Mouse (Mus musculus) adrenal gland, adult 2 months (tissue): Measurements from ENCODE around the gene Gm49378. TPM values are rescaled to one million over a fixed set of nuclear protein-coding genes. Genes with fewer than 3 reads are reported as not detected.

Experiments used
- DNase-seq: peaks from one replicate; pipeline ENCODE4 v3.0.0; 2021
- polyA plus RNA-seq: library from polyadenylated mRNA; depleted of rRNA; stranded (reverse); fragments of >200 nt; gene quantifications from 2 replicates; pipeline ENCODE4 v1.2.3, GENCODE M21; 2012; rRNA removed
- total RNA-seq, 2 experiments: library from RNA; stranded (reverse); gene quantifications; 2 replicates each; pipeline ENCODE4 v1.2.3; 2021

Gene Gm49378
- total and polyA plus RNA-seq, 3 experiments: 3.9 to 40.2 TPM; not detected in 1

DNA sequence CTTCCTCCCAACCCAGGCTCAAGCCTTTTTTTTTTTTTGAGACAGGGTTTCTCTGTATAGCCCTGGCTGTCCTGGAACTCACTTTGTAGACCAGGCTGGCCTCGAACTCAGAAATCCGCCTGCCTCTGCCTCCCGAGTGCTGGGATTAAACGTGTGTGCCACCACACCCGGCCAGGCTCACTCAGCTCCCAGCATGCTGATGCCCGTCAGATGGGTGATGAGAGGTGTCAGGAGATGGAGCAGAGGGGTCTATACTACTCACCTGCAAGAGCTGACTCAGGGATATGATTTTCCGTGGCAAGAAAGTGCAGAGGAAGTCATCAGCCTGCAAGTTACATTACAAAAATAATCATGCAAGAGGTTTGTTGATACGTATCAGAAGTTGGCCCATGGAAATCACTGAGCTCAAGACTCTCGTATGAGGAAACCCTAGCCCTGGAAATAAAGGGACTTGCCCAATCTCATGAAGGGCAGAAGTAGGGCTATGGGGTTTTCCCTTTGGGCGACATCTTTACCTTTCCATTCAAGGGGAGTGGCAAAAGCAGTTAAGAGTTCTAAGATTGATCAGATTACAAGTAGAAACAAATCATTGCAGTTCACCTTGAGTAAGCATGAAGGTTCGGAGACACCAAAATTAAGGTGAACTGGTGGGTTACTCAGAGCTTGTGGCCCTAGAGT lies 47.8 kb downstream of the Gm49378 start:
- no peak for DNase-seq

- DNase-seq: no peak
Measured at GRCm38 (mm10) chr14:55589271-55589670, 48.4 kb downstream of the Gm49378 start.

- no peak for DNase-seq
Measured at GRCm38 (mm10) chr14:55586149-55586548, 51.5 kb downstream of the Gm49378 start.

DNA sequence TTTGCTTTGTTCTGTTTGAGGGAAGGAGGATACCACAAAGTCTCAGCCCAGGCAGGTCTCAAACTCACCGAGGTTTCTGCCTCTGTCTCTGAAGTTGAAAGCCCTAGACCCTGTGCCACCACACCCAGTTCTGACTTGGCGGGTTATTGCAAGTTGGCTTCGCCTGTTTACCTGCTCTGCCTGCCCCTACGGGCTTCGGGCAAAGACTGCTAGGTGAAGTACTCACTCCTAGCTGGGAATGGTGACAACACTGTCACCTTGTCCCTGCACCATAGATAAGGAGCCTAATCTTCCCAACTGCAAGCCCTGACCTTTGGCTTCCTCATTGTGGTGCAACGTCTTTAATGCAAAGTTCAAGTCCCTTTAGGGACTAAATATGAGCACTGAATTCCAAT lies 52.1 kb downstream of the Gm49378 start:
- peak; percentile 39 for DNase-seq

- DNase-seq: peak; percentile 94
Measured at GRCm38 (mm10) chr14:55584702-55585565, 52.8 kb downstream of the Gm49378 start, which contains the start of gene Emc9. TSS of gene Emc9 (minus strand) at chr14:55585302.

- no peak for DNase-seq
Measured at GRCm38 (mm10) chr14:55584303-55584701, 53.4 kb downstream of the Gm49378 start.

DNA sequence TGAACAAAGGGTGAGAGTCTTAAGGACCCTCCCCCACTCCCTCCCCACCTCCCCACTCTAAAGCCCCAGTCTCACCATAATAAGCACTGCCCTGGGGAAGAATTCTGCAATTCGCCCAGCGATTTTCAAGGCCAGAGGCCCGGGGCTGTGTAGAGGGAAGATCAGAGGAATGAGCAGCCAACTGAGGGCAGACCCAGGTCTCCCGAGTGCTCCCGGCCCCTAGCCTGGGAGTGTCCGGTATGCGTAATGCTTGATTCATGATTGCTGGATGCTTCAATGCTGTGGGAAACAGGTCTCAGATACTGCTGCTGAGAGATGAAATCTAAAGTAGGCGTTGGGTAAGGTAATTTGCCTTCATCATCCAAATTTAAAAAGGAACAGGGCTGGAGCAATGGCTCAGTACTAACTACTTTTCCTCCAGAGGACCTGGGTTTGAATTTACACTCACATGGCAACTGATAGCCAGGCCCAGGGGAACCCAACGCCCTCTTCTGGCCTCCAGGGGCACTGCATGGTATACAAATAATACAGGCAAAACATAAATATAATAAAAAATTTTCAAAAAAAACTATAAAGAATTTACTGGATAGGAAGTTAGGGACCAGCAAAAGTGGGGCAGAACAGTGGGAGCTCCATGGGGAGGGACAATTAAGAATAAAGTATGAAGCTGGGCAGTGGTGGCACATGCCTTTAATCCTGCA lies 55.6 kb downstream of the Gm49378 start:
- peak; percentile 64 for DNase-seq

DNA sequence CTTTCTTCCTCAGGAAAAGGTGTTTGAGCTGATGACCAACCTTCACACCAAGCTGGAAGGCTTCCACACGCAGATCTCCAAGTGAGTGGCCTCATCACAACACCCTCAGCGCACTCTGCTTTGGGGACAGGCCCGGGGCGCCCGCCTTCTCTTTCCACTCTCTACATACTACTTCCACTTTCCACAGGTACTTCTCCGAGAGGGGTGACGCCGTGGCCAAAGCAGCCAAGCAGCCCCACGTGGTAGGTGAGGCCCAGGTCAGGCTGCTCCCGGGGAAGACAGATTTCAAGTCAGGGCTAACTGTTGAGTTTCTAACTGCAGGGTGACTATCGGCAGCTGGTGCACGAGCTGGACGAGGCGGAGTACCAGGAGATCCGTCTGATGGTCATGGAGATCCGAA lies 57.0 kb downstream of the Gm49378 start:
- DNase-seq: no peak

DNA sequence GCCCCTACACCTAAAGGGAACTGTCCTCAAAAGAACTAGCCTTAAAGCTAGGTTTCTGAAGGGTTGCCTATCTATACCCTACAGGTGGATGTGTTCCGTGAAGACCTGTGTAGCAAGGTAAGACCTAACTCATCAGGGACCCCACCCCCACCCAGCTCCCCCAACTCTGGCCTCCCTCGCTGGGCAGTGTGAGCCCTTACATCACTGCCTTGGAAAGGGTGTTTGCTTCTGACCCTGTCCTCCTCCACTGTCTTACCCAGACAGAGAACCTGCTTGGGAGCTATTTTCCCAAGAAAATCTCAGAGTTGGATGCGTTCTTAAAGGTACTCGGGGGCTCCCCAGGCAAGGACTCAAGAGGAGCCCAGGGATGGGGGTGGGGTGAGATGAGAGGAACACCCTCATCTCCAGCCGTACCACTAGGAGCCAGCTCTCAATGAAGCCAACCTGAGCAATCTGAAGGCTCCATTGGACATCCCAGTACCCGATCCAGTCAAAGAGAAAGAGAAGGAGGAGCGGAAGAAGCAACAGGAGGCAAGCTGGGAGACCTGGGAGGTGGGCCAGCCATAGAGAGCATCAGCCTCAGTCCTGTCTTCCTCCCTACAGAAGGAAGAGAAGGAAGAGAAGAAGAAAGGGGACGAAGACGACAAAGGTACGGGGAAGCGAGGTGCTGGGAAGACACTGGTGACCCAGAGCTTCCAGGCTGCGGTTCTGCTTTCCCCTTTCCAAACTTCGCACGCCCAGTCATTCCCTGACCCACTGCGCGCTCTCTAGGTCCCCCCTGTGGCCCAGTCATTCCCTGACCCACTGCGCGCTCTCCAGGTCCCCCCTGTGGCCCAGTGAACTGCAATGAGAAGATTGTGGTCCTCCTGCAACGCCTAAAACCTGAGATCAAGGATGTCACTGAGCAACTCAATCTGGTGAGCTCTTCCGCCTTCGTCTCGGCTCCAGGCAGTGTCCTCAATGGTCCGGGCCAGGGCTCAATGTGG lies 57.9 kb downstream of the Gm49378 start:
- DNase-seq: no peak

Other genes with a start within 250 kb of the Gm49378 start
Only the 30 nearest of the 34 such genes appear.
- gene Dhrs4, start 159.1 kb downstream of the Gm49378 start, total RNA-seq: 100 to 1,000 TPM in 1 of 2 experiments, 10 to 100 TPM in 1; 80.6 to 110 TPM
- 40.9 and 44.7 TPM in 2 replicates for gene Dhrs4, start 159.1 kb downstream of the Gm49378 start, polyA plus RNA-seq
- gene Carmil3, start 147.2 kb downstream of the Gm49378 start, total RNA-seq: 1 to 10 TPM; 4.8 to 5.4 TPM
- 11.0 and 14.8 TPM in 2 replicates for gene Carmil3, start 147.2 kb downstream of the Gm49378 start, polyA plus RNA-seq
- gene Cpne6, start 127.5 kb downstream of the Gm49378 start, total RNA-seq: not detected
- 0.13 and 0.33 TPM in 2 replicates for gene Cpne6, start 127.5 kb downstream of the Gm49378 start, polyA plus RNA-seq
- not detected for gene Nrl, start 112.9 kb downstream of the Gm49378 start, total RNA-seq
- not detected in 2 replicates for gene Nrl, start 112.9 kb downstream of the Gm49378 start, polyA plus RNA-seq
- gene Pck2, start 97.6 kb downstream of the Gm49378 start, total RNA-seq: 10 to 100 TPM; 21.3 to 28.6 TPM
- gene Pck2, start 97.6 kb downstream of the Gm49378 start, polyA plus RNA-seq: 47.7 and 50.9 TPM in 2 replicates
- gene Dcaf11, start 77.9 kb downstream of the Gm49378 start, total RNA-seq: 100 to 1,000 TPM; 102 to 157 TPM
- gene Dcaf11, start 77.9 kb downstream of the Gm49378 start, polyA plus RNA-seq: 107 and 139 TPM in 2 replicates
- gene A730061H03Rik, start 77.5 kb downstream of the Gm49378 start, total RNA-seq: 1 to 10 TPM in 1 of 2 experiments, not detected in 1; 1.2 TPM
- gene A730061H03Rik, start 77.5 kb downstream of the Gm49378 start, polyA plus RNA-seq: 3.8 and 4.2 TPM in 2 replicates
- 1 to 10 TPM in 1 of 2 experiments, under 1 TPM in 1; 0.41 to 1.5 TPM for gene Fitm1, start 62.3 kb downstream of the Gm49378 start, total RNA-seq
- gene Fitm1, start 62.3 kb downstream of the Gm49378 start, polyA plus RNA-seq: 3.8 and 5.6 TPM in 2 replicates
- gene Psme1, start 59.8 kb downstream of the Gm49378 start, total RNA-seq: 100 to 1,000 TPM; 207 to 360 TPM
- 87.3 and 96.4 TPM in 2 replicates for gene Psme1, start 59.8 kb downstream of the Gm49378 start, polyA plus RNA-seq
- 10 to 100 TPM; 24.5 to 38.4 TPM for gene Emc9, start 52.6 kb downstream of the Gm49378 start, total RNA-seq
- 59.2 and 62.9 TPM in 2 replicates for gene Emc9, start 52.6 kb downstream of the Gm49378 start, polyA plus RNA-seq
- 100 to 1,000 TPM; 329 to 332 TPM for gene Psme2, start 46.8 kb downstream of the Gm49378 start, total RNA-seq
- 49.2 and 65.1 TPM in 2 replicates for gene Psme2, start 46.8 kb downstream of the Gm49378 start, polyA plus RNA-seq
- gene Rnf31, start 46.2 kb downstream of the Gm49378 start, total RNA-seq: 10 to 100 TPM; 30.8 to 36.6 TPM
- gene Rnf31, start 46.2 kb downstream of the Gm49378 start, polyA plus RNA-seq: 37.2 and 38.9 TPM in 2 replicates
- 10 to 100 TPM; 18.0 to 23.6 TPM for gene Irf9, start 34.3 kb downstream of the Gm49378 start, total RNA-seq
- 76.9 and 100 TPM in 2 replicates for gene Irf9, start 34.3 kb downstream of the Gm49378 start, polyA plus RNA-seq
- 10 to 100 TPM in 1 of 2 experiments, 1 to 10 TPM in 1; 7.5 to 10.4 TPM for gene Rec8, start 19.9 kb downstream of the Gm49378 start, total RNA-seq
- gene Rec8, start 19.9 kb downstream of the Gm49378 start, polyA plus RNA-seq: 15.9 and 18.4 TPM in 2 replicates
- 100 to 1,000 TPM; 126 to 136 TPM for gene Ipo4, start 1.9 kb downstream of the Gm49378 start, total RNA-seq
- gene Ipo4, start 1.9 kb downstream of the Gm49378 start, polyA plus RNA-seq: 86.6 and 132 TPM in 2 replicates
- gene Tm9sf1, start 5.9 kb upstream of the Gm49378 start, total RNA-seq: 10 to 100 TPM; 76.7 to 86.1 TPM
- gene Tm9sf1, start 5.9 kb upstream of the Gm49378 start, polyA plus RNA-seq: 128 and 151 TPM in 2 replicates
- 1 to 10 TPM; 1.2 to 1.5 TPM for gene Tssk4, start 12.3 kb upstream of the Gm49378 start, total RNA-seq
- 0.52 and 0.59 TPM in 2 replicates for gene Tssk4, start 12.3 kb upstream of the Gm49378 start, polyA plus RNA-seq
- gene Mdp1, start 22.6 kb upstream of the Gm49378 start, total RNA-seq: 10 to 100 TPM; 57.9 to 58.2 TPM
- gene Mdp1, start 22.6 kb upstream of the Gm49378 start, polyA plus RNA-seq: 13.8 and 17.9 TPM in 2 replicates
- 10 to 100 TPM; 23.1 to 28.5 TPM for gene Gmpr2, start 34.0 kb upstream of the Gm49378 start, total RNA-seq
- 10.0 and 12.4 TPM in 2 replicates for gene Gmpr2, start 34.0 kb upstream of the Gm49378 start, polyA plus RNA-seq
- gene Nedd8, start 34.2 kb upstream of the Gm49378 start, total RNA-seq: 100 to 1,000 TPM; 352 to 392 TPM
- gene Nedd8, start 34.2 kb upstream of the Gm49378 start, polyA plus RNA-seq: 214 and 281 TPM in 2 replicates
- 10 to 100 TPM; 29.6 to 35.8 TPM for gene Tinf2, start 43.9 kb upstream of the Gm49378 start, total RNA-seq
- 10.2 and 11.9 TPM in 2 replicates for gene Tinf2, start 43.9 kb upstream of the Gm49378 start, polyA plus RNA-seq
- under 1 TPM; 0.23 to 0.45 TPM for gene Tgm1, start 76.0 kb upstream of the Gm49378 start, total RNA-seq
- gene Tgm1, start 76.0 kb upstream of the Gm49378 start, polyA plus RNA-seq: 0.27 and 0.28 TPM in 2 replicates
- gene Rabggta, start 84.4 kb upstream of the Gm49378 start, total RNA-seq: 10 to 100 TPM; 20.2 to 20.4 TPM
- 39.5 and 44.7 TPM in 2 replicates for gene Rabggta, start 84.4 kb upstream of the Gm49378 start, polyA plus RNA-seq
- gene Dhrs1, start 107.8 kb upstream of the Gm49378 start, total RNA-seq: 10 to 100 TPM; 70.7 to 93.5 TPM
- 49.6 and 68.1 TPM in 2 replicates for gene Dhrs1, start 107.8 kb upstream of the Gm49378 start, polyA plus RNA-seq
- gene Nop9, start 107.8 kb upstream of the Gm49378 start, total RNA-seq: 10 to 100 TPM; 17.6 to 17.7 TPM
- 9.2 and 9.9 TPM in 2 replicates for gene Nop9, start 107.8 kb upstream of the Gm49378 start, polyA plus RNA-seq
- gene Cideb, start 120.6 kb upstream of the Gm49378 start, total RNA-seq: 1 to 10 TPM; 1.2 to 1.7 TPM
- gene Cideb, start 120.6 kb upstream of the Gm49378 start, polyA plus RNA-seq: 0.70 and 0.74 TPM in 2 replicates
- gene Ltb4r2, start 123.5 kb upstream of the Gm49378 start, total RNA-seq: under 1 TPM in 1 of 2 experiments, not detected in 1; 0.14 TPM
- 0.39 TPM in 1 of 2 replicates, not detected in the other for gene Ltb4r2, start 123.5 kb upstream of the Gm49378 start, polyA plus RNA-seq
- under 1 TPM in 1 of 2 experiments, not detected in 1; 0.76 TPM for gene Ltb4r1, start 128.1 kb upstream of the Gm49378 start, total RNA-seq
- gene Ltb4r1, start 128.1 kb upstream of the Gm49378 start, polyA plus RNA-seq: 1.4 and 1.7 TPM in 2 replicates
- 10 to 100 TPM in 1 of 2 experiments, 1 to 10 TPM in 1; 9.8 to 12.5 TPM for gene Adcy4, start 146.2 kb upstream of the Gm49378 start, total RNA-seq
- 17.1 and 21.0 TPM in 2 replicates for gene Adcy4, start 146.2 kb upstream of the Gm49378 start, polyA plus RNA-seq
- gene Ripk3, start 151.0 kb upstream of the Gm49378 start, total RNA-seq: 1 to 10 TPM; 3.3 to 3.7 TPM
- gene Ripk3, start 151.0 kb upstream of the Gm49378 start, polyA plus RNA-seq: 6.2 and 6.4 TPM in 2 replicates